Mouse (Mus musculus) inflammation-experienced regulatory T-cells (primary cell): ENCODE measurements around the gene Pomgnt1. TPM values are rescaled to one million over a fixed set of nuclear protein-coding genes. Genes with fewer than 3 reads are reported as not detected.

ENCODE experiments used
- polyA plus RNA-seq, 2 experiments: library from polyadenylated mRNA; unstranded; fragments of 100-300 nt; shearing (Covaris generic); gene quantifications; one replicate each; pipeline ENCODE4 v1.2.1; 2017

The Pomgnt1 gene
- polyA plus RNA-seq = 10 to 100 TPM; 27.6 to 41.3 TPM

GRCm38 (mm10) chr4:116123602-116124519 is at the start of gene Pomgnt1, which contains the start of gene Rad54l:
TSS of gene Pomgnt1 (plus strand) at chr4:116123840.
TSS of gene Rad54l (minus strand) at chr4:116123690.

DNA sequence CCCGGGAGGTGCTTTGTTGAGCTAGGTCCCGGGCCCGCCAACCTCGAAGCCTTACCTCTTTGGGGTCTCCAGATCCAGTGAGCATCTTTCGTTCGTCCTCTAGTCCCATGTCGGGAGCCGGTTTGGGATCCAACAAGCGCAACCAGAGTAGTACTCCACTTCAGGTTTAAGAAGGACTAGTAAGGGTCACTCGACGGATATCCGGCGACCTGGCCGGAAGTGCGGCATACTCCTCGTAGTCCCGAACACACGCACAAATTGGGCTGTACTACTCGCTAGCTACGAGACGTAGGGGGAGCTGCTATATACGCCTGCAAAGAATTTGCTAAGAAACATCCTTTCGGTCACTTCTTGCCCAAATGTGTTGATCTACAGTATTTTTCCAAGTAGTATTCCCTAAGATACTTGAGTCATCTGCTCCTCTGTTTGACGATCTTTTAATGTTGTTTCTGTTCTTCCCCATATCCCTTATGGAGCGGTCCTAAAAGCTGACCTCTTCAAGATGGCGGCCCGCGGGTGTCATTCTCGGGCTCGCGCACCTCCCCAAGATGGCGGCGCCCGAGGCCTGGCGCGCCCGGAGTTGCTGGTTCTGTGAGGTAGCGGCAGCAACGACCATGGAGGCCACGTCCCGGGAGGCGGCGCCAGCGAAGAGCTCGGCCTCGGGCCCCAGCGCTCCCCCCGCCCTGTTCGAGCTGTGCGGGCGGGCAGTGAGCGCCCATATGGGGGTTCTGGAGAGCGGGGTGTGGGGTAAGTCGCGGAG is 48.6 kb upstream of the Pomgnt1 start, which contains the start of the genes Uqcrh and Lrrc41:
Gene Uqcrh, minus strand, starts transcription at position 211 of the 760 bp plus-strand sequence.
Gene Lrrc41, plus strand, starts transcription at position 409 of the 760 bp plus-strand sequence.

GRCm38 (mm10) chr4:116151238-116151637 is 27.6 kb downstream of the Pomgnt1 start, which contains the start of gene Lurap1:
TSS of gene Lurap1 (minus strand) at chr4:116151338.

DNA sequence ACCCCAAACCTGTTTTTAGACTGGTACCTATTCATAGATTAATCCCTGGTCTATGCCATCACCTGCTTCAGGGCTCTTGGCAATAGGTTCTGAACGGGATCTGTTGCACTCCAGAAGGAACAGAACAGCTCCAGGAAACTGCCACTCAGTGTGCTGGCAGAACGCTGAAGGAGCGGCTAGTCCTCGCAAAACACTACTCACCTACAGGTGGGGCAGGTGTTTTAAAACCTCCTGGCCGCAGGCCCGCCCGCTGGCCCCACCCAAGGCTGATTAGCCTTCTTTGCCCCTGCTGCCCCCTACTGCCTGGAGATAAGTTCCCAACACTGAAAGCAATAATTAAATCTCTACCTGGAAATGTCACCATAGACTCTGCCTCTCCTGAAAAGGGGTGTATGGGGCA is 43.8 kb downstream of the Pomgnt1 start, which contains the start of gene Tspan1:
Gene Tspan1, minus strand, starts transcription at position 198 of the 400 bp plus-strand sequence.

DNA sequence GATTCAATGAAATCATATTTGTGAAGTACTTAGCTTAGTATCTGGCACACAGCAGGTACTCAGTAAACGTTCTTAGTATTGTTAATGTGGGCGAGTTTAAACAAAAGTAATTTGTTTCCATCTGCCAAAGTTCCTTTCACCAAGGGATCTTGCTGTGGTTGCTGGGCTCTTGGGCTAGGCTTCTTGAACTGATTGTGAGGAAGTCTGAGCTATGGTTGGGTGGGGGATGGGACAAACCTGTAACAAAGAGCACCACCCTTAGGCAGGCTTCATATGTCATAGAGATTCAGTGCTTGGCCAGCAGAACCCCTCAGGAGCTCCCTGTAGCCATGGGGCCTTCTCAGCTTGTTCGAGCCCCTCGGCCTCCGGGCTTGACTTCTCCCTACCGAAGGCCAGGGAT is 49.4 kb downstream of the Pomgnt1 start, which contains the start of the genes 1700042G07Rik and Gm49337:
Gene 1700042G07Rik, plus strand, starts transcription at position 301 of the 400 bp plus-strand sequence.
Gene Gm49337, plus strand, starts transcription at position 313 of the 400 bp plus-strand sequence.

Other genes with a start within 250 kb of the Pomgnt1 start
- gene Kncn, start 239.4 kb upstream of the Pomgnt1 start, polyA plus RNA-seq = 1 to 10 TPM in 1 of 2 experiments, not detected in 1; 2.3 TPM
- gene 6430628N08Rik, start 233.2 kb upstream of the Pomgnt1 start, polyA plus RNA-seq = 1 to 10 TPM in 1 of 2 experiments, not detected in 1; 1.6 TPM
- 1 to 10 TPM in 1 of 2 experiments, under 1 TPM in 1; 0.04 to 2.1 TPM for gene Dmbx1, start 183.9 kb upstream of the Pomgnt1 start, polyA plus RNA-seq
- gene Faah, start 105.9 kb upstream of the Pomgnt1 start, polyA plus RNA-seq = 100 to 1,000 TPM; 126 to 198 TPM
- gene Nsun4, start 70.0 kb upstream of the Pomgnt1 start, polyA plus RNA-seq = 10 to 100 TPM; 23.5 to 25.0 TPM
- 100 to 1,000 TPM; 365 to 424 TPM for gene Uqcrh, start 48.8 kb upstream of the Pomgnt1 start, polyA plus RNA-seq
- 10 to 100 TPM; 38.4 to 39.0 TPM for gene Lrrc41, start 48.6 kb upstream of the Pomgnt1 start, polyA plus RNA-seq
- gene Rad54l, start 150 bp upstream of the Pomgnt1 start, polyA plus RNA-seq = 1 to 10 TPM; 2.5 to 4.4 TPM
- gene Lurap1, start 27.5 kb downstream of the Pomgnt1 start, polyA plus RNA-seq = under 1 TPM; 0.13 to 0.34 TPM
- under 1 TPM in 1 of 2 experiments, not detected in 1; 0.32 TPM for gene Tspan1, start 43.8 kb downstream of the Pomgnt1 start, polyA plus RNA-seq
- not detected for gene 1700042G07Rik, start 49.5 kb downstream of the Pomgnt1 start, polyA plus RNA-seq
- not detected for gene Gm49337, start 49.5 kb downstream of the Pomgnt1 start, polyA plus RNA-seq
- 1 to 10 TPM; 3.8 to 5.7 TPM for gene Pik3r3, start 97.8 kb downstream of the Pomgnt1 start, polyA plus RNA-seq